Mouse (Mus musculus) adrenal gland, postnatal 14 days (tissue): Measurements from ENCODE around the gene Ctsd. TPM values are rescaled to one million over a fixed set of nuclear protein-coding genes. Genes with fewer than 3 reads are reported as not detected.

Experiments
- DNase-seq: peaks from one replicate; pipeline ENCODE4 v3.0.0; 2021; ENCODE audit warnings: mixed read lengths
- total RNA-seq: library from RNA; stranded (reverse); gene quantifications from 2 replicates; pipeline ENCODE4 v1.2.3, GENCODE M21; 2021

Ctsd gene
- total RNA-seq, 1 experiment from 2014 or later: 680 TPM

- DNase-seq: peak; percentile 48
These were observed 13.3 kb downstream of the Ctsd start for GRCm38 (mm10) chr7:142374413-142375015.

GRCm38 (mm10) chr7:142373641-142374412 lies 14.0 kb downstream of the Ctsd start, which contains the start of gene Ifitm10:
Ifitm10 (minus strand) TSS chr7:142373753.
- no peak for DNase-seq

GRCm38 (mm10) chr7:142373039-142373438 lies 14.8 kb downstream of the Ctsd start:
- DNase-seq: no peak

- peak; percentile 72 for DNase-seq
These were observed 15.8 kb downstream of the Ctsd start for GRCm38 (mm10) chr7:142371768-142372661.

- no peak for DNase-seq
These were observed 16.5 kb downstream of the Ctsd start for GRCm38 (mm10) chr7:142371398-142371767.

- no peak for DNase-seq
These were observed 16.9 kb downstream of the Ctsd start for GRCm38 (mm10) chr7:142370937-142371336.

GRCm38 (mm10) chr7:142369820-142370219 lies 18.0 kb downstream of the Ctsd start:
- no peak for DNase-seq

GRCm38 (mm10) chr7:142368856-142369255 lies 19.0 kb downstream of the Ctsd start:
- peak; percentile 7 for DNase-seq

- DNase-seq: no peak
These were observed 24.7 kb downstream of the Ctsd start for GRCm38 (mm10) chr7:142363107-142363506.

GRCm38 (mm10) chr7:142360743-142361142 lies 27.1 kb downstream of the Ctsd start:
- DNase-seq: no peak

- DNase-seq: peak; percentile 53
These were observed 28.7 kb downstream of the Ctsd start for GRCm38 (mm10) chr7:142359129-142359528.

- no peak for DNase-seq
These were observed 30.3 kb downstream of the Ctsd start for GRCm38 (mm10) chr7:142357566-142357965.

- no peak for DNase-seq
These were observed 33.1 kb downstream of the Ctsd start for GRCm38 (mm10) chr7:142354661-142355233.

- DNase-seq: no peak
These were observed 34.0 kb downstream of the Ctsd start for GRCm38 (mm10) chr7:142353854-142354253.

- no peak for DNase-seq
These were observed 36.3 kb downstream of the Ctsd start for GRCm38 (mm10) chr7:142351569-142351968.

- peak; percentile 54 for DNase-seq
These were observed 38.4 kb downstream of the Ctsd start for GRCm38 (mm10) chr7:142349308-142349961.

GRCm38 (mm10) chr7:142347542-142347941 lies 40.3 kb downstream of the Ctsd start:
- no peak for DNase-seq

- DNase-seq: no peak
These were observed 45.6 kb downstream of the Ctsd start for GRCm38 (mm10) chr7:142342247-142342640.

GRCm38 (mm10) chr7:142341564-142342246 lies 46.1 kb downstream of the Ctsd start:
- DNase-seq: no peak

GRCm38 (mm10) chr7:142340269-142340970 lies 47.4 kb downstream of the Ctsd start:
- DNase-seq: no peak

GRCm38 (mm10) chr7:142335151-142335550 lies 52.7 kb downstream of the Ctsd start:
- DNase-seq: no peak
